Mouse (Mus musculus) ES-Bruce4 (cell line): ENCODE measurements around the gene Rbm38. TPM values are rescaled to one million over a fixed set of nuclear protein-coding genes. Genes with fewer than 3 reads are reported as not detected.

Experiments used
- H3K27ac ChIP-seq: 2 replicates; pipeline ENCODE4 v1.5.1; 2012; ENCODE audit warnings: low read length, inconsistent platforms; ENCODE audit not compliant: insufficient read depth
- H3K27me3 ChIP-seq: 2 replicates; pipeline ENCODE4 v1.6.1; 2012; ENCODE audit warnings: mild to moderate bottlenecking, low read length, inconsistent platforms; ENCODE audit not compliant: control insufficient read depth, poor library complexity, insufficient read depth, severe bottlenecking
- H3K36me3 ChIP-seq: 2 replicates; pipeline ENCODE4 v1.6.1; 2012; ENCODE audit warnings: inconsistent platforms, mild to moderate bottlenecking, low read length, moderate library complexity; ENCODE audit not compliant: control insufficient read depth, poor library complexity, insufficient read depth, severe bottlenecking
- H3K4me1 ChIP-seq: one replicate; pipeline ENCODE4 v1.8.1; 2011; ENCODE audit warnings: low read length; ENCODE audit not compliant: control insufficient read depth, insufficient read depth
- H3K4me3 ChIP-seq: 2 replicates; pipeline ENCODE4 v1.5.1; 2011; ENCODE audit warnings: low read depth, mild to moderate bottlenecking, low read length
- H3K9ac ChIP-seq: 2 replicates; pipeline ENCODE4 v1.6.1; 2012; ENCODE audit warnings: low read depth, mild to moderate bottlenecking, inconsistent platforms; ENCODE audit not compliant: poor library complexity, severe bottlenecking
- H3K9me3 ChIP-seq: replicated peaks from 2 replicates; pipeline ENCODE4 v1.6.1; 2012; ENCODE audit warnings: mild to moderate bottlenecking, low read length, inconsistent platforms; ENCODE audit not compliant: control insufficient read depth, poor library complexity, insufficient read depth, severe bottlenecking
- CTCF ChIP-seq: IDR thresholded peaks from one replicate; pipeline ENCODE4 v1.8.1; 2011; ENCODE audit warnings: low read depth, low read length
- EP300 ChIP-seq: IDR thresholded peaks from 2 replicates; pipeline ENCODE4 v1.6.1; 2011; ENCODE audit warnings: low read depth, low read length; ENCODE audit not compliant: insufficient read depth
- POLR2A ChIP-seq: IDR thresholded peaks from one replicate; pipeline ENCODE4 v1.8.1; 2011; ENCODE audit warnings: low read length; ENCODE audit not compliant: insufficient read depth
- polyA plus RNA-seq: library from polyadenylated mRNA; stranded (reverse); fragments of >200 nt; gene quantifications from 2 replicates; pipeline ENCODE4 v1.2.4, GENCODE M21; 2011; ENCODE audit warnings: low read depth; ENCODE audit not compliant: missing spikeins, insufficient read depth, insufficient read length

Gene Rbm38
- polyA plus RNA-seq, 1 experiment = 84.9 TPM

DNA sequence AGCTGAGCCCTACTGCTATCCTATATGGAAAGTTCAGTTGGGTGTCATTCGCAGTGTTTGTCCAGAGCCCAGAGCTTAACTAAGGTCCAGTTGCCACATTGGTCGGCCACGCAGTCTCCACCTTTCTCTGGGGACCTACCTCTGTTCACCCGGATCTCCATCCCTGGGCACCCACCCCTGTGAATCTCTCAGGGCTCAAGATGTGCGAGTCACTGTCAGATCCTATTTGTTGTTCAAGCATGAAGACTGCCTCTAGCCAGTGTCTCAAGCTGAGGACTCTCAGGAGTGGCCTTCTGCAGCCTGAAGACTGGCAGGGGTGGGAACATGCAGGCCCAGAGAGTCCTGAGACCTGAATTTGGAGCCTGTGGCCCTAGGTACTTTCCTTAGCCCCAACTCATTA lies 15.8 kb downstream of the Rbm38 start:
- Histone ChIP-seq H3K27ac (no peak overlapping the region), H3K27me3 (no peaks in the 10 kb centered on the region), H3K36me3 (peaks cover 14% of the 10 kb centered on the region), H3K4me3 (no peak overlapping the region), H3K9ac (no peak overlapping the region), H3K4me1 (no peaks in the 10 kb centered on the region), H3K9me3 (no peaks in the 10 kb centered on the region)
- TF ChIP-seq POLR2A = no peak
- TF ChIP-seq EP300 = no peak
- no peak for TF ChIP-seq CTCF

DNA sequence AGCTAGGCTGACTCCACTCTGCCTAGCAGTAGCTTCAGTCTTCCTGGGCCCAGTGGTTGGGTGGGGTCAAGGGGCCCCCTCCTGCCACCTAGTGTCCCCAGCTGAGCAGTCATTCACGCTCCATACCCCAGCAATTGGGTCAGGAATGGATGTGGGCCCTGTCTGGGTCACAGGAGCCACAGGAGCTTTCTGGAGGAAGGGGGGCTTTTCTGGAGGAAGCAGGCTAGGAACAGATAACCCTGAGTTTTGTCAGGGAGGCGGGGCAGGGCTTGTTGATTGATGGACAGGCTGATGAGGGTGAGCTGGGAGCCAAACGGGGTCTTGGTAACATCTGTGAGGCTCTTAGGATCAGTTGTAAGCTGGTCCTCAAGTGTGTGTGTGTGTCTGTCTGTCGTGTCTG lies 16.3 kb downstream of the Rbm38 start:
- H3K36me3 ChIP-seq = peaks cover 14% of the 10 kb centered on the region
- H3K9ac ChIP-seq = no peak overlapping the region
- TF ChIP-seq POLR2A (no peak), CTCF (no peak), EP300 (no peak)
- H3K27me3 ChIP-seq = no peaks in the 10 kb centered on the region
- no peak overlapping the region for H3K27ac ChIP-seq
- H3K4me3 ChIP-seq = no peak overlapping the region
- H3K9me3 ChIP-seq = no peaks in the 10 kb centered on the region
- no peaks in the 10 kb centered on the region for H3K4me1 ChIP-seq

DNA sequence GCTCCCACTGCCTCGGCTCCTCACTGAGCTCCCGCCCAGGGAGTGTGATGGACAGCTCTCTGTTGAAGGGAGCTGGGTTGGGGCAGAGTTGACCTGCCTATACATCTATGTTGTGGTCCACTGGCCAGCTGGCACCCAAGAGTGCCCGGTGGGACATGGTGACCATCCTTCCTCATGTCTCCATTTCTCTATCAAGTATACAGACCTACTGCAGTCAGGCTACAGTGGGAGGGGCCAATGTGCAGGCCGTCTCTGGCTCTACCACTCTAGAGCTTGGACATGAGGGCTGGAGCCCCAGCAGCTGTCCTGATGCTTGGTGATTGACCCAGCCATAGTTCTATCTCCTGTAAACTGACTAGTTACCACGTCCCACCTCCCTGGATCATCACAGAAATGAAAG lies 17.0 kb downstream of the Rbm38 start:
- Histone ChIP-seq H3K27ac (no peak overlapping the region), H3K4me1 (no peaks in the 10 kb centered on the region), H3K4me3 (no peak overlapping the region), H3K9ac (no peak overlapping the region), H3K9me3 (no peaks in the 10 kb centered on the region), H3K27me3 (no peaks in the 10 kb centered on the region), H3K36me3 (peaks cover 10% of the 10 kb centered on the region)
- TF ChIP-seq EP300 = no peak
- no peak for TF ChIP-seq POLR2A
- no peak for TF ChIP-seq CTCF

DNA sequence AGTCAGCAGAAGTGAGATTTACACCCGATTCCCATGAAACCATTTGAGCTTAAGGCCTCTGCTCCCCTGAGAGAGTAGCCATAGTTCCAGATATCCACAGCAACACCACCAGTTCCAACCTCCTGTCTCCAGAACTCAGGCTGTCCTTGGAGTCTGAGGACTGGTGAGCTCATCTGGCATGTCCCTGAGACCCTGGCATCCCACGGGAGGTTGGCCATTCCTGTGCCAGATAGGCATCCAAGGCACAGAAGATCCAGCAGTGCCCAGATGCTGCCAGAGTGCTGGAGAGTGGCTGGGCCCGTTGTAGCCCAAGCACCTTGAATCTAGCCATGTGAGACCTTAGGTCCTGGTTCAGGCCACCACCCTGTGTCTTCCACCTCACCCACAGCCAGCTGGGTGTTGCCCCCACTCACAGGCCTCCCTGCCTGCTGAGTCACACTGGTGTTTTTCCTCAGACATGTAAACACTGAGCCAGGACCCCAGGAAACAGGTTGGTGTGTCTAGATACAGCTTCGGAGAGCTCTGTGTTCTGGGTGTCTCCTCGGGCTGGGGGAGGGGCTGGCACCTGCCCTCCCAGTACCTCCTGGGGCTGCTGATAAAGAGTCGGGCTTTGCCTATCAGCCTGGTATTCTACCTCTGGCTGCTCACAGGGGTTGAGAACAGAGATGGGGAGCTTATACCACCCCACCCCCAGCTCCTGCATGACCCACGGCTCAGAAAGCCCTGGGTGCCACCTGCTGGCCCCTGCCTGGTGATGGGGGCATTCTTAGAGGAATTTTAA lies 17.7 kb downstream of the Rbm38 start:
- Histone ChIP-seq H3K9ac (no peak overlapping the region), H3K9me3 (no peaks in the 10 kb centered on the region), H3K4me1 (no peaks in the 10 kb centered on the region), H3K4me3 (no peak overlapping the region), H3K27ac (no peak overlapping the region), H3K36me3 (peaks cover 10% of the 10 kb centered on the region), H3K27me3 (no peaks in the 10 kb centered on the region)
- TF ChIP-seq EP300 (no peak), CTCF (no peak), POLR2A (no peak)

DNA sequence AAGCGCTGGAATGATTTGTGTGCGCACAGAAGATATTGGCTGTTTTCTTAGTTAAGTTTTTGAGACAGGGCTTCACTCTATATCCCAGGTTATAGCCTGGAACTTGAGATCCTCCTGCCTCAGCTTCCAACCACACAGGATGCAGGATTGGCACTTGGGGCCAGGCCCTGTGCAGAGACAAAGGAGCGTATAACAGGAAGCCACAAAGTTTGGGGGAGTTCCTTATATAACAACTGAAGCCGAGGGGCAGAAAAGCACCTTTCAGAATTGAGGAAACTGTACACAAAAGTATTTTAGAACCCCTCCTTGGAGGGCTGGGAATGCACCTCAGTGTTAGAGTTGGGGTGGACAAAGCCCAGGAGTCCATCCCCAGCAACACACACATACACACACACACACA lies 18.7 kb downstream of the Rbm38 start:
- Histone ChIP-seq H3K9ac (no peak overlapping the region), H3K4me1 (no peaks in the 10 kb centered on the region), H3K27me3 (no peaks in the 10 kb centered on the region), H3K4me3 (no peak overlapping the region), H3K27ac (no peak overlapping the region), H3K36me3 (peaks cover 6% of the 10 kb centered on the region), H3K9me3 (no peaks in the 10 kb centered on the region)
- TF ChIP-seq POLR2A (no peak), CTCF (no peak), EP300 (no peak)

DNA sequence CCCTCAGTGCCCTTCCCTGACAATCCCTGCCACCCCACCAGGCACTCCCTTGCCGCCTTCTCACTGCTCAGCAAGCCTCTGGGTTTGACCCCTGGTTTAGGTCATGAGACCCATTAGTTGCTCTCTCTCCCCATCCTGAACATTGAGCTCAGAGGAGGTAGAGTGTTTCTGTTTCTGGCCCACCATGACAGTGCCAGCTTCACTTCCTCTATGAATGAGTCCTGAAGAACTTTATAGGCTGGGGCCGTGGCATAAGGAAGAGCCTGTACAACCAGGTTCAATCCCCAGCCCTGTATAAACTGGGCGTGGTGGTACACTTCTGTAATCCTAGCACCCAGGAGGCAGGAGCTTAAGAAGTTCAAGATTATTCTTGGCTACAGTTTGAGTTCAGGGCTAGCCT lies 20.5 kb downstream of the Rbm38 start:
- no peaks in the 10 kb centered on the region for H3K9me3 ChIP-seq
- TF ChIP-seq CTCF (no peak), POLR2A (no peak), EP300 (no peak)
- no peak overlapping the region for H3K9ac ChIP-seq

More for the DNA sequence above, 20.5 kb downstream of the Rbm38 start:
- no peaks in the 10 kb centered on the region for H3K36me3 ChIP-seq
- no peaks in the 10 kb centered on the region for H3K4me1 ChIP-seq
- H3K27me3 ChIP-seq = no peaks in the 10 kb centered on the region
- H3K4me3 ChIP-seq = no peak overlapping the region
- H3K27ac ChIP-seq = no peak overlapping the region
